Mouse (Mus musculus): Measurements from ENCODE around the gene Pkn1. TPM values are rescaled to one million over a fixed set of nuclear protein-coding genes. Genes with fewer than 3 reads are reported as not detected.
A peak's percentile ranks its signal among the peaks of the same experiment; 100 is the strongest.

Gene Pkn1
- total RNA-seq, 2 experiments from 2014 or later = 60.5 to 61.1 TPM

- peak; percentile 31 to 35 for DNase-seq
- intact Hi-C loops (cut with DNase I) = loop anchor here (5.0 kb wide), 1 partner anchor 33 kb away; no protein-coding TSS in a partner anchor
These were observed 3.5 kb downstream of the Pkn1 start for GRCm38 (mm10) chr8:83695351-83696106.

DNA sequence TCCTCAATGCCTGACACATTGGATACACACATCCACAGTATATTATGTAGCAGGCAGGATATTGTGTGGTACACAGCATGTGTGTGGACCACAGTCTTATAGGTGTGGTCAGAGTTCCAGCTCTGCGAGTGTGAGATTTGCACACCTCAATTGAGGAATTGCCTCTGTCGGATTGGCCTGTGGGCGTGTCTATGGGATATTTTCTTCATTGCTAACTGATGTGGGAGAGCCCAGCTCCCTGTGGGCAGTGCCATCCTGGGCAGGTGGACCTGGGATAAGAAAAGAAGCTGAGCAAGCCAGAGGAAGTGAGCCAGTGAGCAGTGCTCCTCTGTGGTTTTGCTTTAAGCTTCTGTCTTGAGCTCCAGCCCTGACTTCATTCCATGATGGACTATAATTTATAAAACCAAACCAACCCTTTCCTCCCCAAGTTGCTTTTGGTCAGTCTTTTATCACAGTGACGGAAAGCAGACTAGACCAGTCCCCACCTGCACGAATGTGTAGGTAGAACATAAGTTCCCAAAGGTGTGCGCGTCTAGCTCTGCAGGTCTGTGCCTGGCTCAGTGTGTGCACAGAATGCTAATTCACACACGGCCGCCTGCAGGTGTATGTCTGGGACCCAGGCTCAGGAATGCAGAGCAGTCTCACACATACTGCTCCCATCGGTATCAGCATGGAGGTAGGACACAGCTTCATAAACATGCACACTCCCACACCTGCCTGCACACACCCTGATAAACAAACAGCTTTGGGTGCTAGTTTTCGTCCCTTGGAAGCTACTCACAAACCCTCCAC is 4.4 kb downstream of the Pkn1 start:
- no peak for DNase-seq
- intact Hi-C loops (cut with DNase I) = loop anchor here (5.0 kb wide), 1 partner anchor 32 kb away; no protein-coding TSS in a partner anchor

GRCm38 (mm10) chr8:83693609-83694236 is 5.3 kb downstream of the Pkn1 start:
- intact Hi-C loops (cut with DNase I) = no loop called here
- peak in 1 of 2 experiments; percentile 28 for DNase-seq

- DNase-seq = no peak
- intact Hi-C loops (cut with DNase I) = no loop called here
These were observed 9.7 kb downstream of the Pkn1 start for GRCm38 (mm10) chr8:83689264-83689663.

DNA sequence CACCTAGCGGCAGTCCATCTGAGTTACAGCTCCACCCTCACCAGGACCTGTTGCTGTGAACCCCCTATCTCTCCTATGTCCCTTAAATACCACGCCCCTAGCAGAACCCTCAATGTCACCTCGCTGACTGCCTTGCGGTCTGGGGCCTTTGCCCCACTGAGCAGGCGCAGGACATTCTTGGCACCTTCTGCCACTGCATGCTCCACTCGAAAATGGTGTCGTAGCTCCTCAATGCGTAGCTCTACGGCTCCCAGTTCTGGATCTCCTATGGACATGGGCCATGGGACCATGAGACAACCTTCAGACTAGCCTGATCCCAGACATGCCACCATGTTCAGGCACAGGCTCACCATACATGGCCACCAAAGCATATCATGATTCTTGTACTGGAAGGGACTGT is 14.5 kb downstream of the Pkn1 start:
- intact Hi-C loops (cut with DNase I) = no loop called here
- no peak for DNase-seq

DNA sequence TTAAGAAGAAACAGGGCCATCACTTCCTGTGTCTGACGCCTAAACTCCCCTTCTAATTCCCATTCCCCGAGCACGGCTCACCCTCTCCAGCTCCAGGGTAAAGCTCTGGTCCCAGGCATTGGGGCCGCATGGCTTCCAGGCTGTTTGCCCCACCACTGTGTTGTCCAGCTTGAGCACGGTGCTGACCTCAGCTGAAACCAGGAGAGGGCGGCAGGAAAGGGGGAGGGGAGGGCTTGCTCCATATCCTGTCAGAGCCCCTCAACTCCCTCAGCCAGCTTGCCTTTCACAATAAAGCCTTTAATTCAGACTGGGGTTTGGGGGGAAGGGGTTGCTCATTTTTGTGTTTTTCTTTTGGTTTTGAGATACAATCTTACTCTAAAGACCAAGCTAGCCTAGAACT is 17.9 kb downstream of the Pkn1 start:
- intact Hi-C loops (cut with DNase I) = no loop called here
- DNase-seq = no peak

DNA sequence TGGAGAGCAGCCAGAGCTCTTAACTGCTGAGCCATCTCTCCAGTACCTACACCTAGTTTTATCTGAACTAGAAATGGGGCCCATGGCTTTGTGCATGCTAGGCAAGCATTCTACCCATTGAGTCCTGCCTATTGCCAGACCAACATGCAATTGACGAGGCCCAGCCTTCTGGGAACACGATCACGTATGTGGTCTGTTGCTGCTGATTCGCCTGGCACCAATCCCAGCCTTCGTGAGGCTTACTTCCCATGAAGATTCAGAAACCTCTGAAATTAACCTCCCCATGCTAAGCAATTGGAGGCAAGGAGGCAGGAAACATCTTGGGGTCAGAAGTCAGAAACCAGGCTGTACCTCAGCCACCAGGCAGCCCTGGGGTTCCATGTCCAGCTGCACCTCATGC is 18.4 kb downstream of the Pkn1 start:
- intact Hi-C loops (cut with DNase I) = no loop called here
- no peak for DNase-seq

DNA sequence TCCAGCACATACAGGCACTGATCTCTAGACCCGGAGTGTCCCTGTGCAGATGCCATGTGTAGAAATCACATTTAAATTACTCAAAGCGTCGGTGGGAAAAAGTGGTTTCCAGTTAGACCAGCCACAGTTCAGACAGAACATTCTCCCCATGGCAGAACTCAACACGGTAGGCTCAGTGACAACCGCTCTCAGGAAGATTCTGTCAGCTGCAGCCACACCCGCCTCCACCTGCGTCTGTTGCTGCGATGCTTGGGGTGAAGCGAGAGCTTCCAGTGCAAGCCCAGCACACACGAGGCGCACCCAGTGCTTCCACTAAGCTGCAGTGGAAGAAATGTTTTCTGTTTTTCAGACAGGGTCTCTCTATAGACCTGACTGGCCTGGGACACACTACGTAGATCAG is 19.1 kb downstream of the Pkn1 start:
- intact Hi-C loops (cut with DNase I) = no loop called here
- DNase-seq = no peak

GRCm38 (mm10) chr8:83674497-83674896 is 24.5 kb downstream of the Pkn1 start:
- no peak for DNase-seq
- intact Hi-C loops (cut with DNase I) = no loop called here

GRCm38 (mm10) chr8:83672936-83673335 is 26.0 kb downstream of the Pkn1 start:
- no peak for DNase-seq
- intact Hi-C loops (cut with DNase I) = no loop called here

- no peak for DNase-seq
- intact Hi-C loops (cut with DNase I) = loop anchor here (10.0 kb wide), 1 partner anchor 56 kb away; no protein-coding TSS in a partner anchor
These were observed 30.0 kb downstream of the Pkn1 start for GRCm38 (mm10) chr8:83669013-83669412.

DNA sequence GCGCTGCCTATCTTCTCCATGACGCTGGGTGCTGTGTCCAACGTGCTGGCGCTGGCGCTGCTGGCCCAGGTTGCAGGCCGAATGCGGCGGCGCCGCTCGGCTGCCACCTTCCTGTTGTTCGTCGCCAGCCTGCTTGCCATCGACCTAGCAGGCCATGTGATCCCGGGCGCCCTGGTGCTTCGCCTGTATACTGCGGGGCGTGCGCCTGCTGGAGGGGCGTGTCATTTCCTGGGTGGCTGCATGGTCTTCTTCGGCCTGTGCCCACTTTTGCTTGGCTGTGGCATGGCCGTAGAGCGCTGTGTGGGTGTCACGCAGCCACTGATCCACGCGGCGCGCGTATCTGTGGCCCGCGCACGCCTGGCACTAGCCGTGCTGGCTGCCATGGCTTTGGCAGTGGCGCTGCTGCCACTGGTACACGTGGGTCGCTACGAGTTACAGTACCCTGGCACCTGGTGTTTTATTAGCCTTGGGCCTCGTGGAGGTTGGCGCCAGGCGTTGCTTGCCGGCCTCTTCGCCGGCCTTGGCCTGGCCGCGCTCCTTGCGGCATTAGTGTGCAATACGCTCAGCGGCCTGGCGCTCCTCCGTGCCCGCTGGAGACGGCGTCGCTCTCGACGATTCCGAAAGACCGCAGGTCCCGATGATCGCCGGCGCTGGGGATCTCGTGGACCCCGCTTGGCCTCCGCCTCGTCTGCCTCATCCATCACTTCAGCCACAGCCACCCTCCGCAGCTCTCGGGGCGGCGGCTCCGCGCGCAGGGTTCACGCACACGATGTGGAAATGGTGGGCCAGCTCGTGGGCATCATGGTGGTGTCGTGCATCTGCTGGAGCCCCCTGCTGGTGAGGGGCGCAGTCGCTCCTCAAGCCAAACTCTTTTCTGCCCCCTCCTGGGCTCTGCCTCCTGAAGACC is 30.7 kb downstream of the Pkn1 start:
- intact Hi-C loops (cut with DNase I) = loop anchor here (10.0 kb wide), 1 partner anchor 57 kb away; no protein-coding TSS in a partner anchor
- peak; percentile 55 to 67 for DNase-seq

GRCm38 (mm10) chr8:83667526-83667925 is 31.5 kb downstream of the Pkn1 start:
- intact Hi-C loops (cut with DNase I) = loop anchor here (10.0 kb wide), 1 partner anchor 57 kb away; no protein-coding TSS in a partner anchor
- DNase-seq = no peak

DNA sequence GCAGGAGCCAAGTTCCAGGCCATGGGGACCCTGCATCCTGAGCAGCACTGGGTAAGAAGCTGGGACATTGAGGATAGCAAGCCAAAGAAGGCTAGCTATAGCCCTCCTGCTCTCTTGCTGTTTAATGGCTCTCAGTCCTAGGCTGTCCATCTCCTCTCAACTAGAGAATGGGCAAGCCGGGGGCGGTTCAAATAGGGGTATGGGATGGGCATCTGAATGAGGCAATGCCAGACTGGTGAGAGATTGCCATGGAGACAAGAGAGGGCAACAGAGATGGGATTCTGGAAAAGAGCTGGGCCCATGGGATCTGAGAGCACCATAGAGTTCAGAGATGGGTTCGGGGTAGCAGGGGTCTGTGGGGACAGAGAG is 32.1 kb downstream of the Pkn1 start:
- no peak for DNase-seq
- intact Hi-C loops (cut with DNase I) = loop anchor here (10.0 kb wide), 1 partner anchor 58 kb away; no protein-coding TSS in a partner anchor

DNA sequence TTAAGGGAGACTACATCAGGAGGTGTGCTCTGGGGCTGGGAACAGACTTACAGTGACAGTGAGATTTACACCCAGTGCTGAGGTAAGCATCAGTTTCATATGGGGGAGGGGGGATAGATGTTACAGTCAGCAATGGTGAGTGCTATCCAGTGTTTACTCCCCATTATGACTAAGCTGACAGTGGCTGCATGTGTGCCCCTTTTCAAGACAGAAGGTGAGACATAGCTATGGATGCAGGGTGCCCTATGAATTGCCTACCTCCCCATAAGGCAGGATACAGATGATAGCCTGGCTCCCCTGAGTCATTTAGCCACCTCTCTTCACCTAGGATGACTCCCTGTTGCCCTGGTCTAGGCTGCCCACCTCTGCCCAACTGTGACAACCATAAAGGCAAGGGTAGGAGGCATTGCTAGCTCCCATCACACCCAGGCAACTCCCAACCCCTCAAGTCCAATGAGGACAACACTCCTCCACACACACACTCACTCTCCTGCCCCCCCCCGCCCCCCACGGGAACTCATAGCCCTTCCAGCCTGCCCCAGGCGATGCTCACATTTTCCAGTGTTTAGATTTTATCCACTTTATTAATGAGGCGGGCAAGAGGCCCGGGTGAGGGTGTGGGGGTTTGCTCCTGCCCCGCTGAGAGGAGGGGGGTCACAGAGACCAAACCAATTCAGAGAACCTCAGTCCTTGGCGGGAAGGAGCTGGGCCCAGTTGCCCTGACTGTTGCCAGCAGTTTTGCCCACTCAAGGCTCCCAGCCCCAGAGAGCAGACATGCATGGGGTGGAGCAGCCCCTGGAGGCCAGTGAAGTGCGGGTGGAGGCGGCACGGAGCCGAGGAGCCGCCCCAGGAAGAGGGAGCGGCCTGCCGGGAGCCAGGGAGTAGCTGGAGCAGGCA is 32.8 kb downstream of the Pkn1 start, which contains the start of gene Ptger1:
TSS of gene Ptger1 (plus strand) at position 710 of the 897 bp plus-strand sequence.
- DNase-seq = peak; percentile 72 to 74
- intact Hi-C loops (cut with DNase I) = loop anchor here (10.0 kb wide), 1 partner anchor 59 kb away; no protein-coding TSS in a partner anchor

GRCm38 (mm10) chr8:83664931-83665625 is 33.9 kb downstream of the Pkn1 start:
- intact Hi-C loops (cut with DNase I) = loop anchor here (5.0 to 10.0 kb wide), 3 partner anchors 32 to 117 kb away; partner anchors contain the start of gene Pkn1
- peak; percentile 47 to 62 for DNase-seq

DNA sequence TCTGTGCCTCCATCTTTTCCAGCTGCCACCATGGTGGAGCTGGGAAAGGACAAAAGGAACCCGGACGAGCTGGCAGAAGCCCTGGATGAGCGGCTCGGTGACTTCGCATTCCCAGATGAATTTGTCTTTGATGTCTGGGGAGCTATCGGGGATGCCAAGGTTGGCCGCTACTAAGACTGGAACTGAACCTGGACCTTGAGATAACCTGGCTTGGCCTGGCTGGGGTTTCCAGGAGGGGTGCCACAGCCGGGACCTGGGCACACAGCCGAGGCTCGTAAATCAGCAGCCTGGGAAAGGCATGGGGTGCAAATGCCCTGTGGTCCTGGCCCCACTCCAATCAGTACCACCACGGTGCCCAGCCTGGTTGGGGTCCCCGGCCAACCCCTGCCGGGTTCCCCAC is 34.9 kb downstream of the Pkn1 start:
- intact Hi-C loops (cut with DNase I) = loop anchor here (5.0 to 10.0 kb wide), 3 partner anchors 33 to 118 kb away; partner anchors contain the start of gene Pkn1
- no peak for DNase-seq

GRCm38 (mm10) chr8:83662421-83662826 is 36.6 kb downstream of the Pkn1 start:
- intact Hi-C loops (cut with DNase I) = loop anchor here (2.0 to 10.0 kb wide), 5 partner anchors 35 to 292 kb away; partner anchors contain the start of genes Asf1b, Gm10644 and Pkn1
- peak; percentile 91 to 96 for DNase-seq
